Mouse (Mus musculus): Measurements from ENCODE around the gene Nat9.

DNA sequence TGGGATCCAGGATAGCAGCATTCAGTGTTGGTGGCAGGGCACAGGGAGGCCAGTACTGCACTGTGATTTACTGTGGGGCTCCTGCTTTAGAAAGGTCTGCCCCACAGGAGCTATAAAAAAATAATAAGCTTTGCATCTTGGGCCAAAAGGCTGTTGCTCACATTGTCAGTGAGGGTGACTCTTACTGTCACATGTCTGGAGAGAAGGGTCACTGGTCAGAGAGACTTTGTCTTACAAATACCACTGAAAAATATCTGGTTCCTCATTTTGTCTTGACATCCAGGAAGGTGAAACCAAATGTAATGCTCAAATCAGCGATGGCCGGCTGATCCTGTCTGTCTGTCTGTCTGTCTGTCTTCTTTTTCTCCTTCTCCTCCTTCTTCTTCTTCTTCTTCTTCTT, 45.7 kb downstream of the Nat9 start:
- TF ChIP-seq TAL1 (IDR thresholded peaks at IDR 0.05; ENCODE audit: low read length) (no peak), GATA1 (IDR thresholded peaks at IDR 0.05; ENCODE audit: low read length) (no peak)
